Mouse (Mus musculus) lung, postnatal 4 days (tissue): ENCODE measurements around the gene Nisch.

ENCODE experiments used
- DNase-seq, 2 experiments: peaks; one replicate each; pipeline ENCODE4 v3.0.0; 2021

The Nisch gene

DNA sequence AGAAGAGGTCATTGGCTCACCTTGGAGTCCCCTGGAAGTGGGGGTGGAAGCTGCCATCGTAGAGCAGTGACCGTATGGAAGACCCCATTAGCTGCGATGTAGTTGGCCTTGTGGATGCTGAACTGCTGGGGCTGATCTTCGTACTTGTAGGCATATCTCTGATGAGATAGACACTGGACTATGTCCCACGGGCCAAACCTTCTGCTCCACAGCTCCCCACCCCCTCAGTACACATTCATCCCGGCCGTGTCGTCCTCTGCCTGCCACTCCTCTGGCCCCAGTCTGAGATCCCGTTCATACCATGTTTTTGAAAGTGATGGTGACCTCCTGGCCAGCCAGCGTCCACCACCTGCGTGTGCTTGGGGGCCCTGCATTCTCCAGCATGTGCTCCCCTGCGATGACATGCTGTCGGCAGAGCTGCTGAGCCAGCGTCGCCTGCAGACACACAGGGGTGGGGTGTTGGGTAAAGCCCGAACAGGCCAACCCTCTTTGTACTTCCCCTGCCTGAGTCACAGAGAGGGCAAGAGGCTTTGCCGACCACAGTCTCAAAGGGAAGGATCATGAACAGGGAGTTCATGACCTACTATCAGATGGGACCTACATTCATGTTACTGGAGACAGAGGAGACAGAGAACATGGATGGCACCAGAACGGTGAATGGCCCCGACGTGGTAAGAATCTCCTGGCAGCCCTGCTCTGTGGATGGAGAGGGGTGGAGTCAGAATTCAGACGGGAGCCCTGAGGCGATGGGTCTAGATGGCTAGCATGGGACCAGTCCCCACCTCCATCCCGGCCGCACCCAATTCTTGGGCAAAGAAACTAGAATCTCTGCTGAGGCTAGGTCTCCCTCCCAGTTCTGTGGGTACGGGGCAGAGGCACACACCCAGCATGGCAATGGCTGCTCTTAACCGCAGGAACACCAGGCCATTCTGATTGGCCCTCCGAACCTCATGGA lies 56.3 kb downstream of the Nisch start:
- no peak for DNase-seq

DNA sequence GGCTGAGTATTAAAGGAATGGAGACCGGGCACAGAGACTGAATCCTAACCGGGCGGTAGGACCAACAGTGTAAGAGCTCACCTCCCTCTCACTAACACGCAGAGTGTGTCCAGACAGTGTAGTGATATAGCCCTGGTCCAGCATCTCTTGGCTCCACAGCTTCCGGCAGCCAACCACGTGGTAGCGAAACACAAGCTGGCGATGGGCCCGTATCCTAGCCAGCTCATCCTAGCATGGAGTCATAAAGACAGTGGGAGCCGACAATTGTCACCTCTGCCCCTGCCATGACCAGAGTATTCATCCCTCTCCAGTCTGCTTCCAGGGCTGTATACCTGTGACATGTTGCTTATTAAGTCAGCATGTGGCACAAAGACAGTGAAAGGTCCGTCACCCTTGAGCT lies 71.1 kb downstream of the Nisch start:
- DNase-seq: no peak

DNA sequence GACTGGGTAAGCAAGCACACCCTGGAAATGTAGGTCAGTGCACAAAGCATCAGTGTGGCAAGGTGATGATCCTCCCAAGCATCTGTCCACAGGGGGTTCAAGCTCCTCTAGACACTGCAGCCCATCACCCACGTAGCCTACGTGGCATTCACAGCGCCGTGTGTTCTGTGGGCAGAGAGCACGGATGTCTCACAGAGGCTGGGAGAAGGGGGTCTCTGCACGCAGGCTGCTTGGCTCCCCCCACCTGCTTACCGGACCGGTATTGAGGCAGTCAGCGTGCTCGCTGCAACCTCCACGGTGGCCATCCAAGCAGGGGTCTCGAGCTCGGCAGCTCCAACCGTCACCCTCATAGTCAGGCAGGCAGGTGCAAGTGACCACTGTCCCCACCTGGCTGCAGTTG lies 75.7 kb downstream of the Nisch start:
- no peak for DNase-seq

DNA sequence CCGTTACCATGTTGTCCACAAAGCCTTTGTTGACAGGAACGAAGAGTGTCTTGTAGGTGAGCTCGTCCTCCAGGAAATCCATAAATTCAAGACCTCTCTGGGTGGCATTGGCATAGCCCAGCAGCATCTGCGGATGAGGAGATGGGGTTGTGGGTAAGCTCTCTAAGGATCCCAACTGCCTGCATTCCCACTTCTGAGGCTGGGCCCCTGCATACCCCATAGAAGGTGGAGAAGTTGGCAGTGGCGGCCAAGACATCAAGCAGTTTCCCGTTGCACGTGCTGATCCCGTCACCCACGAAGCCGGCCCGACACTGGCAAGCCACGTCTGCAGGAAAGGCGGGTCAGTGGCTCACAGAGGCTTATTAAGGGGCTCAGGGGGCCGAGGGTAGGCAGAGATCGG lies 76.6 kb downstream of the Nisch start:
- DNase-seq: no peak

DNA sequence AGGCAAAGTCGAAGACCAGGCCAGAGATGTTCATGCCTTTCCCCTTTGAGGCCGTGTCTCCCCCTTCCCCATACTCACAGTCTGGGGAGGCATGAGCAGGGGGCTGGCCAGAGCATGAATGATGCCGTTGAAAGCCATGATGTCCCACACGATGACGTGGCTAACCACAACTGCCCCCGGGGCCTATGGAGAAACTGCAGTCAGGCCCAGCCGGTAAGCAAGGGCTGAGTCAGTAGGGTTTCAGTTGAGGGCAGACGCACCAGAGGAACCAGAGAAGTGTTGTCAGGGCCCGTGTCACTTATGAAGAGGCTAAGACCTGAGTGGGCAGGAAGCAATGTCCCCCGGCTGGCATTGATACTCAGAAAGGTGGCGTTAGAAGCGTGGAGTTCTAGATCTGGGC lies 77.1 kb downstream of the Nisch start:
- DNase-seq: peak in 1 of 2 experiments; percentile 21

DNA sequence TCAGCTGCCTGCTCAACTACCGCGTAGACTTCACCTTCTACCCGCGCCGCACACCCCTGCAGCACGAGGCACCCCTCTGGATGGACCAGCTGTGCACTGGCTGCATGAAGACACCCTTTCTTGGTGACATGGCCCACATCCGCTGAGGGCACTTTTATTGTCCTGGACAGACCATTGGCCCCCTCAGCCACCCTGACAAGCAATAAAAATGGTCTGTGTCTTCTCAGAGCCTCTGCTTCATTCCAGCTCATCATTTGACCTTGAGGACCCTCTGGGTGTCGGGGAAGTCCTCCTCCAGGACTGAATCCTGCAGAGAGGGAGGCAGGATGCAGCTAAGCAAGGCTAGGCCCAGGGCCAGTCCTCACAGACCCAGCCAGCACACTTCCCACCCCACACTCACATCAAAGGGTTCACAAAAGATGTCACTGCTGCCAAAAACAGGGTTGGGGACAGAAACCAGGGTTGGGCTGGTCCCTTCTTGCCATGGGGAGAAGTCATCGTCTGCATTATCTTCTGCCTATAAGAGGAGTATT lies 77.8 kb downstream of the Nisch start:
- peak; percentile 60 to 83 for DNase-seq

DNA sequence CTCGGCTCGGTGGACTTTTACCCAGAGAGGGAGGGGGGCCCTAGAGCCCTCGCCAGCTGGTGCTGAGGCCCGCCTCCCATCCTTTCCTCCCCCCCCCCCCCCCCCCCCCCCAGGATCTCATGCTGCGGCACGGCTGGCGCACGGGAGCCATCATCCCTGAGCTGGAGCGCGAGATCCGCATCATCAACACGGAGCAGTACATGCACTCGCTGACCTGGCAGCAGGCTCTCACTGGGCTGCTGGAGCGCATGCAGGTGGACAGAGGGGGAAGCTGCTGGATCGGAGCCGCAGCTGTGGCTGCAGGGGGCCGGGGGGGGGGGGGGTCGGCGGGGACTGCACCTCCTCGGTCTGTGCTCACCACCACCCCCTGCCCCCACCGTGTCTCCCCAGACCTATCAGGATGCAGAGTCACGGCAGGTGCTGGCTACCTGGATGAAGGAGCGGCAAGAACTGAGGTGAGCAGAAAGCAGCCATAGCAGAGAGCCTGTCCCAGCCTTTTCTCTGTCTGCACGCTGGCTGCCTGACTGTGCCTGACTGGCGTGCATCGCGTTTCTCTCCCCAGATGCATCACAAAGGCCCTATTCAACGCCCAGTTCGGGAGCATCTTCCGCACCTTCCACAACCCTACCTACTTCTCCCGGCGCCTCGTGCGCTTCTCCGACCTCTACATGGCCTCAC lies 78.4 kb downstream of the Nisch start:
- DNase-seq: peak in 1 of 2 experiments; percentile 24

DNA sequence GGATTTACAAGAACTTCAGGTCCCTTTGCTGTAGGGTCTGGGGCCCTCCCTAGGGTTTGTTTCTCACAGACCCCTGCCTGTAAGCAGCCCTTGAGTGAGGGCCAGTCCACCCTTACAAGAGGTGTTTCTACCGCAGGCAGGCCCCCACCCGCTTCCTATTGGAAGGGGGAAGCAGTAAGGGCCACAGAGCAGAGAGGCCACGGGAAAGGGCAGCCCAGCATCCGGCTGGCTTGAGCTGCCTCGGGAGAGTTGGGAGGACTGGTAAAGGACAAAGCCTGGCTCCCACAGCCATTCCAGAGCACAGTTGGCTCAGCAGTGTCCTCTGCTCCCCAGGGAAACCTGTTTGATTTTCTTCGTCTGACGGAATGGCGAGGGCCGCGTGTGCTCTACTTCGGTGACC lies 79.0 kb downstream of the Nisch start:
- peak in 1 of 2 experiments; percentile 69 for DNase-seq

DNA sequence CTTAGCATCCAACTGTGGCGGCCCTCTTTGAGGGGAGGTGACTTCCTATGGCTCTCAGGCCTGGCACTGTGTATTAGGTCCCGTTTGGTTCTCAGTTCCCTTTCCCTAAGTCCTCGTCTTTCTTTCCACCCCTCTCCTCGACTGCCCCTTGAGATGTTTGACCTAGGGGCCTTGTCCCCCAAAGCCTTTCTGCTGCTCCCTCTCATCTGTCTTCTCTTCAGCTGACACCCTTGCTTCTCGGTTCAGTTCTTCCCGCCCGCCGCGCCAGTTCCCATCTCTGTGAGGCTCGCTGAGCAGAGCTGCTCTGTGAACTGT lies 79.5 kb downstream of the Nisch start:
- peak in 1 of 2 experiments; percentile 50 for DNase-seq

DNA sequence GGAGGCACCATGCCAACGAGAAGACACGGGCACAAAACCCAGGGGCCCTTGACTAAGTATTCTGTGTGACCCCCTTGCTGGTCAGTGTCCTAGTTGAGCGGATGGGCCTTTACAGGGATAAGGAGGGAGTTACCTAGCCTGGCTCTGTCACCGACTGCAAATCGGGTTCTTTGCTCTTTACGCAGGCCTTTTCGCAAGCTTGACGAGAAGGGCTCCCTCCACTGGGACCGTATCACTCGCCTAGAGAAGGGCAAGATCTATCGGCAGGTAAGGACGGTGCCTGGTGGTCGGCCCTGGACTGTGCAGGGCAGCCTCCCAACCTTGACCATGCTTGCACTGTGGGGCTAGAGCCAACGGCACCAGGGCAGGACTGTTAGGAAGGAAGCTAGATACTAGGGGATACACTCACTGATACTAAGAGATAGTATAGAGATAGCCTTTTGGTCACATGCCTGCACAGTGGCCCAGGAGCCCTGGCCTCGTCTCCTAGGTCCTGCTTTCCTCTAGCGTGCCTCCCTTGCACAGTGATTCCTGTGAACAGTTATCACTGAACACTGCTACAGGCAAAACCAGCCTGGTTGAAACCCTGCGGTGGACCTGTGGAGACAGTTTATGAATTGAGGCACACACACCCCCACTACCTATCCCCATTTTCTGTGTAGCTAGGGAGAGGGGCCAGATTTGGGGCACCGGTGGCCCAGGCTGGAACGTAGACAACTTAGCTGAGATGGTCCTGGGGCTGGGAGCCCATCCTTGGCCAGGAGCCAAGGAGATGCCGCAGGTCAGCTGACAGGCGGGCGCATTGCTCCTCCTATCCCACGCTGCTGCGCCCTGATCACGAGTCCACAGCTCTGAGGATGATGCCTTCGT lies 80.1 kb downstream of the Nisch start:
- DNase-seq: peak in 1 of 2 experiments; percentile 41

DNA sequence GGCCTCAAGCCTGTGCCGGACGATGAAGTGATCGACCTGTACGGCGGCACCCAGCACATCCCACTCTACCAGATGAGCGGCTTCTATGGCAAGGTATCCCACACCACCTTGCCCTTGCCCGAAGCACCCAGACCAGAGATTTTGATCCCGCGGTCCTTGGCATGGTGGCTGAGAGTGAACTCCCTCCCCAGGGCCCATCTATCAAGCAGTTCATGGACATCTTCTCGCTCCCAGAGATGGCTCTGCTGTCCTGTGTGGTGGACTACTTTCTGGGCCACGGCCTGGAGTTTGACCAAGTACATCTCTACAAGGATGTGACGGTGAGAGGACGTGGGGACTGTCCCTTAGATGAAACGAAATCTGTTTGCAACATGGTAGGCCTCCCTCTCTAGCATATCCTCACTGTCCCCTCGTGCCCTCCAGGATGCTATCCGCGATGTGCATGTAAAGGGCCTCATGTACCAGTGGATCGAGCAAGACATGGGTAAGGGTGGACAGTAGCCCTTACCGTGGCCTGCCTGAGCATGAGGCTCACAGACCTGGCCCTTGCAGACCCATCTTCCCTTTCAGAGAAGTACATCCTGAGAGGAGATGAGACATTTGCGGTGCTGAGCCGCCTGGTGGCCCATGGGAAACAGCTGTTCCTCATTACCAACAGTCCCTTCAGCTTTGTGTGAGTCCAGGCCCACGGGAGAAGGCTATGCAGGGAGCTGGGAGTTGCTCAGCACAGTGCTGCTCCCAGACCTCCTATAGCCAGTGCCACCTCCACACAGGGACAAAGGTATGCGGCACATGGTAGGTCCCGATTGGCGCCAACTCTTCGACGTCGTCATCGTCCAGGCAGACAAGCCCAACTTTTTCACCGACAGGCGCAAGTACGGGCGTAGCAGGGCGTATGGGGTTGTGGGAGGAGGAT lies 81.0 kb downstream of the Nisch start:
- peak in 1 of 2 experiments; percentile 37 for DNase-seq

DNA sequence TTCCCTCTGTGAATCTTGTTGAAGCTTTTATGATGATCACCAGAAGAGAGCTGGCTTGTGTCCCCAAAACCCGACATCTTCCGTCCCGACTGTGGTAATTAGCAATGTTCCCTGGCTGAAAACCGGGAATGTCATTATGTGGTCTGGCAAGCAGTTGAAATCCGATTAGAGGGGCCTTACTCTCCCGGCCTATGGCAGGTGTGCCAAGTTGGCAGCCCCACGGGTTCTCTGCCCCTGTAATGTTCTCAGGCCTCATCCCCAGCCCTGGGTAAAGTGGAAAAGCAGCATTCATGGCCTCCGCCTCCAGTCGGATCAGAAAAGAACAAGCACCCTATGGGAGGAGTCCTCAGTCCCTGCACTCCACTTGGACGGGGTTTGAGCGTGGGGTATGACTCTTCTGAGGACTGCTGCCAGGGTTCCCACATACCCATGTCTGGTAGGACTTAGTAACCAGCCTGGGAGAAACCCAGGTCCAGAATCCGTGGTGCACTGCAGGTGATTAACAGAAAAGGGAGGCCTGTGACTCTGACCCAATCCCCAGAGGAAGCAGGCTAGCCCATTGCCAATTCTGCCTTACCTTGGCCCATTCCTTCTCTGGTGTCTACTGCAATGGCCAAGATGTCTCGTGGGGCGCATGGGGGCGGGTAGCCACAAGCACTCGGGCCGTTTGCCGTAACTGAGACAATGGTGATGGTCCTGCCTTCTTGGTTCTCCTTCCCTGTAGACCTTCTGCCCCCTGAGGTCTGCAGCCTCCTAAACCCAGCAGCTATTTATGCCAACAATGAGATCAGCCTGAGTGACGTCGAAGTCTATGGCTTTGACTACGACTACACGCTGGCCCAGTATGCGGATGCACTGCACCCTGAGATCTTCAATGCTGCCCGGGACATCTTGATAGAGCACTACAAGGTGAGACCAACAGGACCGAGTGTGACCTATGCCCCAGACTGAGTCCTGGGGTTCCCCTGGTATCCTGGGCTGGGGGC lies 82.4 kb downstream of the Nisch start:
- peak in 1 of 2 experiments; percentile 61 for DNase-seq

DNA sequence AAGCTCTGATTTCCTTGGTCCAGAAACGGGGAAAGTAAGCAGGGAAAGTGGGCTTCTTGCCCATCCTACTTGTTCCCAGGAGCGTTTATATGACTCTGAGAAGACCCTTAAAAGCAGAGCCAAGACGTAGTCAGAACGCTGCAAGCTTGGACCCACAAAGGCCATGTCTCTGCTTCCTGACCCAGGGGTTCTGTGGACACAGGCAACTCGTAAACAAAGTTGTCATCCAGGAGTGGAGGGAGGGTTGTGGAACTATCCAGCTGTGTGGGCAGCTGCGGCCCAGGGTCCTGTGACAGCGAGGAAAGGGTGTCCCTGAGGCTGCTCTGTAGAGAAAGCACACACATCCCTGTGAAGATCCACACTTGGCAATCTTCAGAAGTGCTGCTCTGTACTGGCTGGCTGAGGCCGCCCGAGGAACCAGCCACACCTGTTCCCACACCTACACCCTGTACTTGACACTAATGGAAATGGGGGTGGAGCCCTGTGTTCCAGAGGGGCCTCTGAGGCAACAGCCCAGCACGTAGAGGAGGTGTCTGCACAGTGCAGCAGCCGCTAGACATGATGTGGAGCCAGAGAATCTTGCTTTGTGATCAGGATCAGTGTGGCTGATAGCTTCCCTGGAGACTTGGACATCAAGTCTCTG lies 83.6 kb downstream of the Nisch start:
- peak; percentile 62 to 78 for DNase-seq

DNA sequence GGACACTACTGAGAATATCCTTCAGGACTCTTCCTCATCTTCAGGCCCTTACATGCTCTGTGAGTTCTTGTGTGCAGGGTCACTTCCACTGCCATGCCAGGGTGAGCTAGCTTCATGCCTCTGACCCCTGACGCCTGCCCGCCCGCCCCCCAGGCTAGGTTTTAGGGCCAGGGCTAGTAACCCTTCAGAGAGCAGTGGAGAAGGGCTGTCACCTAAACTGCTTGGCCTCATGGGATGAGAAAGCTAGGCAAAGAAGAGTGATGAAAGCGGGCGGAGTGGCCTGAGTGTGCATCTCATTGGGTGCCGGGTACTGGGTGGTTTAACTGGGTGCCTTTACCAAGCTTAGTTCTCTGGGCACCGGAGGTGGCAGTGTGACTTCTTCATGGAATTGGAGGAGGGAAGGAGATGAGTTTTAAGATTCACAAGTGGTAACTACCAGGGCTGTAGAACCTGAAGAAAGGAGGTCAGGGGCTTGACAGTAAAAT lies 84.2 kb downstream of the Nisch start:
- no peak for DNase-seq

DNA sequence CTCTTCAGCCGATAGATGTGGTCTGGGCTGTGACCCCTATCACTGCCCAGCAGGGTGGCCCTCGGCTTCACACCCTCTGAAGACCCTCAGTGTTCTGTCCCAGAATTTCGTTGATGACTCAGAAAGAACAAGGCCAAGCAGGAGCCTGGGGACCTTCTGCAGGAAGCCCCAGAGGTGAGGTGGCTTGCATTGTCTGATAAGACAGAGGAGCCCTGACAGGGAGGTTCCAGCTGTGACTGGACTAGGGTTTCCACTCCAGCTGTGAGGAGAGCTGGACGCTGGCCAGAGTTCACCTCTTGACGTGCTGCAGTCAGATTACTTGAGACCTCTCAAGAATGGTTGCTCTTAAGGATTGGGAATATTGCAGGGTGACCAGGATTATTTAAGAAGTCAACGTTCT lies 84.7 kb downstream of the Nisch start:
- peak; percentile 68 to 81 for DNase-seq

DNA sequence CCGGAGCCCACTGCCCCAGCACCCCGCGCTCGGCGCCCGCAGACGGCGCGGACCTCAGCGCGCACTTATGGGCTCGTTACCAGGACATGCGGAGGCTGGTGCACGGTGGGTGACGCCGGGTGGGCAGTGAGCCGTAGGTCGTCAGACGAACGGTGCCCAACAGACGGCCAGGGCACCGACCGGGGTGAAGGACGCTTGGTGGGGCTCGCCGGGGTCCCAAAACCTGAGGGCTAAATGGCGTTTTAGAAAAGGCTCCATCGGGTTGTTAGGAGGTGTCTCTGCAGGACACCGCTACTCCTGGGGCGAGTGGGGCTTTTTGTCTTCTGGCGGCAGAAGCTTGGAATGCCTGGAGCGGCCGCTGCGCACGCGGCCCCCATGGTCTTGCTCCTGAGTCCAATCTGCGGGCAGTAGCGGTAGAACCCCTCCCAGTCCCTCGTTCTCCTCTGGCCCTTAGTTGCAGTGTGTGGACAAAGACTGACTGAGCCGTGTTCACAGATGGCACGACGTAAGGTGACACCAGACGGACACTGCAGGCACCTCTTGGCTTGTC lies 85.4 kb downstream of the Nisch start:
- peak; percentile 52 to 54 for DNase-seq

DNA sequence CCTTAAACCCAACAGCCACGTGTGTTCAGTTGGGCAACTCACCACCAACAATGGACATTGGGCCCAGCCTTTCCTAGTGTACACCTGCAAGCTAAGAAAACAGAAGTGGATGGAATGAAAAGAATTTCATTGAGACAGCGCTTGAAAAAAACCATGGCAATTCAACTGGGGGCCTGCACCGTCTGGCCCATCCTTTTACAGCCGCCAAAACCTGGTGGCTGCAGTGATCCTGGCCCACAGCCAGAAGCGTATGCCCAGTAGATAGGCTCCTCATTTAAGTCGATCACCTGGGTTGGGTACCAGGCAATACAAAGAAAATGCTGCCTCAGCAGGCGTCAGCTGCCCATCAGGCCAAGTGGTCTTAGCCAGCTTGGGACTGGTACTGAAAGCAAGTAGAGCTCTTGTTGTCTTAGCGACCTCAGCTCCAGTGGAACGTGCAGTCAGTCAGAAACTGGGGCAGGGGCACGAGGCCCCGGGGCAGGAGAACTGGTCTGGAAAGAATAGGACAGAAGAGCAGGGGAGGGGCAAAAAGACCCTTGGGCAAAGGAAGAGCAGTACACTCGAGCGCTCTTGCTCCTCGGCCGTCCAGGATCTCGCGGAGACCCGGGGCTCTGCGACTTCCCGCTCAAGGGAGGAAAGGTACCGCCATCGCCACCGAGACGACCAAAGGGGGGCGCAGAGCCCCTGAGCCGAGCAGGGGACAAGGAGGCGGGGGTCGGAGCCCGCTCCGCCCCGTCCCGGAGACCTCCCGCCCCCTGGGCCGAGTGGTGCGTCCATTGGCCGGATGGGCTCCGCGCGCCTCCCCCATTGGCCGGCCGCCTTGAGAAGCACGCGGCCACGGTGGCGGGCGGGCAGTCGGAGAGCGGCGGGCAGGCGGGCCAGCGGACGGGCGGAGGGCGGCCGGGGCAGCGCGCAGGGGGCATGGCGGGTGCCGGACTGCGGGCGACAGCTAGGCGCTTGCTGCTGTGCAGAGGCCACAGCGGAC lies 86.2 kb downstream of the Nisch start, which contains the start of gene Nt5dc2:
Gene Nt5dc2 (plus strand): TSS at position 818 of the 985 bp plus-strand sequence.
- DNase-seq: peak; percentile 93 to 96
